Mouse (Mus musculus) gastrocnemius, adult 18-20 months (tissue): ENCODE measurements around the gene Rpap3. TPM values are rescaled to one million over a fixed set of nuclear protein-coding genes. Genes with fewer than 3 reads are reported as not detected.
"Not testable (repeated sequence)": the region's sequence is repeated elsewhere in the genome, so short reads cannot be mapped to it uniquely, and the experiment has no call there.

Source experiments
- DNase-seq: peaks from one replicate; pipeline ENCODE4 v3.0.0; 2021; ENCODE audit warnings: low spot score
- total RNA-seq, 2 experiments: library from RNA; stranded (reverse); gene quantifications; 2 replicates each; pipeline ENCODE4 v1.2.3; 2021

The Rpap3 gene
- total RNA-seq, 2 experiments from 2014 or later: 12.0 to 14.0 TPM

GRCm38 (mm10) chr15:97696616-97697015 lies 9.0 kb downstream of the Rpap3 start:
- DNase-seq: no peak

DNA sequence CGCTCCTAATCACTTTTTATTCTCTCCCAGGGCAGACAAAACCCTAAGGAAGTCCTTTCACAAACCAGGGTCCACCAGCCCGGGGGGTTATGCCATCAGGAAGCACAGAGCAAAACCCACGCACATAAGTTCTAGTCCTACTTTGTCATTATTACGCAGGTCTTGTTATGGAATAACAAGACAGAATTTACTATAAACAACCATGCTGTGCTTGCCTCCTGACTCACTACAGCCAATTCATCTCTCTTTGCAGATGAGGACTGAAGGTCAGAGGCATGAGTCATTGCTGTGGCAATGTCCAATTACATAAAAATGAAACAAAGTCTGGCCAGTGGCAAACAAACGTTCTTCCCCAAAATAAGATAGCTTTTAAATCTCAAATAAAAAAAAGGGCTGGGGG lies 12.2 kb downstream of the Rpap3 start:
- no peak for DNase-seq

GRCm38 (mm10) chr15:97684118-97684517 lies 21.5 kb downstream of the Rpap3 start:
- no peak for DNase-seq

DNA sequence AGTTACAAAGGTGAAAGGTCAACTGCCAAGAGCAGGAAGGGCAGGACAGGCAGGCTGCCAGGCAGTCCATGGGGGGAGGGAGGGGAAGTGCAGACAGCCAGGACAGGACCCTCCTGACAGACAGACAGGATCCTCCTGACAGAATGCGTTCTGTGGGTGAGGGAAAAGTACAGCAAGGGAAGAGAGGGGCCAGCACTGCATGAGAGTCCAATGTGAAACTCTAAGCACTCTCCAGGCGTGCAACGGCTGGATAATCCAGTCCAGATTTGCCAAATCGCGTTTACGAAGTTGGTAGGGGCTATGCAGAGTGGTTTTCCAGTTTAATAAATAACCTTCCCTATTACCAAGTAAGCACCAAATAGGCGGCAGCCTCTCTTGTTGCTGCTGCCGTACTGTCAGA lies 23.6 kb downstream of the Rpap3 start:
- DNase-seq: no peak

GRCm38 (mm10) chr15:97679991-97680681 lies 25.5 kb downstream of the Rpap3 start:
- DNase-seq: peak; percentile 51

GRCm38 (mm10) chr15:97677341-97677740 lies 28.3 kb downstream of the Rpap3 start:
- DNase-seq: no peak

DNA sequence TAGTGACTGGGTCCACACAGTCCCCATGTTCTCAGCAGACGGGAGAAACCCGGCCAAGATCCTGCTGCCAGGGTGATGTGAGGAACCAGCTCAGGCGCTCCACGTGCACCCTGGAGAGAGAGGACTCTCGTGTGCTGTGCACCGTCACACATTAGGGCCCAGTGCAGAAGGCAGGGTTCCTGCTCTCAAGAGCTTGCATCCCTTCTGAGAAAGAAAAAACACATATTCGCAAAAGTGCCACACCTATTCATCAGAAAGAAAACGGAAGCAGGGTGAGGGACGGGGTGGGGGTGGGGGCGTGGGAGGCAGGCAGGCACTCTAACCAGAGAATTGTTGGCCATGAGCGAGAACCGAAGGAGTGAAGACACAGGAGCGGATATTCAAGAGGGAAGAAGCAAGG lies 29.7 kb downstream of the Rpap3 start:
- no peak for DNase-seq

DNA sequence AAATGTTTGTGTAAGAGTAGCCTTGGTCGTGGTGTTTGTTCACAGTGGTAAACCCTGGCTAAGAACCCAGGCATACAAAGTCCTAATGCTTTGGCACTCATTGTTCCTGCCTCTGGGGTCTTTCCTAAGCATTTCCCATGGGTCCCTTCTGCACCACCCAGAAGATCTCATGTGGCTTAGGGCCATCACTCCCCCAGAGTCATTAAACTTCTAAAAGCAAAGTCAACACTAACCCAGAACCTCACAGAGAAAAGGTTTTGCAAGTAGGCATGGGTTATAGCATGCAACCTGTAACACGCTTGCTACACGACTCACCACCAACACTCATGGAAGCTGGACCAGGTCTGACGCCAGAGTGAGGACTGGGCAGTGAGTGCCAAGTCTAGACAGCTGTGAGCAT lies 31.2 kb downstream of the Rpap3 start:
- DNase-seq: no peak

DNA sequence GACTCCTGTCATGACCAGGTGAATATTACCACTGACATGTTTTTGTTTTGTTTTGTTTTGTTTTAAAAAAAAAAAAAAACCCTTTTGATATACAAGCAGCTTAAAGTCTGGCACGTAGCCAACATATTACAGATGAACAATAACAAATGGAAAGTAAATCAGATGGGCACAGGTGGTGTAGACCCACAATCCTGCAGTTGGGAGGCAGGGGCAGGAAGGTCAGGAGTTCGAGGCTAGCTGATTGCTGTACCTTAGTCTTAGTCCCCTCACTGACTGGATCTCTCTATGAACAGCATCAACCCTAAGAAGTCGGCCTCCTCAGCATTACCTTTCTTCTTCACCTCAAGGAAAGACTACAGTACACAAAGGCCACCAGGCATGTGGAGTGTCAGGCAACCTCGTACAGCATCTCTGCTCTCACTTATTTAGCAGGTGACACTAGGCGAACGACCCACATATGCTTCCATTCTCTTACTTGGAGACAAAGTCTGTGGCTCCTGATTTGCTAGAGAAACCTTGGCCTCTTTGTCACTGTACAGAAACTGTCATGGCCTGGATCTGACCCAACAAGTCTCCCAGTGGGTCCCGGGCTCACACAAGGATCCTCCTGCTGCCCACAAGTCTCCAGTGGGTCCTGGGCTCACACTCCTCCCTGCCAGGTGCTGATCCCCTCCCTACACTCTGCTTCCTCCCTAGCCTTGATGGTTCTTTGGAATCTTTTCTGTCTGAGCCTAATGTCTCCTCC lies 32.2 kb downstream of the Rpap3 start:
- no peak for DNase-seq

DNA sequence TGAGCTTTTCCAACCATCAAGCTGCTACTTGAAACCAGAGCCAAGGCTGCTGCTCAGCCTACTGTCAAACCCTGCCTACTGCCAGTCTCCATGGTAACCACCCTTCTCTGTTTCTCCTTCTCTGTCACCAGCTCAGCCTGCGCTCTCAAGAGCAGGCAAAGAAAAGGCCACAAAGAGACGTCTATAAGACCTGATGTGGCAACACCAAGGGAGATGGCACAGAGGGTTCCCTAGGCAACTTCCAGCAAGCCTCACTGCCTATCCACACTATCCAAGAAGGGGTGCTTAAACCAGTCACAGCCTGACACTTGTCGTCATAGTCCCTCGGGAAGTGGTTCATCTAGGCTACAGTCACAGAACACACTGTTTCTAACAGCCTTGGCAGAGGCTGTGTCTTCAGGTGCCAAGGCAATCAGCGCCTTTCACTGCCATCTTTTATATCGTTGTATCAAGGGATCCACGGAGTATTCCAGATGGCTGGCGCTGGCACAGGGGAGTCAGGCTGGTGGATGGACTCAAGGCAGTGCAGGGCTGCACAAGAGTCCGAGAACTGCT lies 33.3 kb downstream of the Rpap3 start:
- no peak for DNase-seq

DNA sequence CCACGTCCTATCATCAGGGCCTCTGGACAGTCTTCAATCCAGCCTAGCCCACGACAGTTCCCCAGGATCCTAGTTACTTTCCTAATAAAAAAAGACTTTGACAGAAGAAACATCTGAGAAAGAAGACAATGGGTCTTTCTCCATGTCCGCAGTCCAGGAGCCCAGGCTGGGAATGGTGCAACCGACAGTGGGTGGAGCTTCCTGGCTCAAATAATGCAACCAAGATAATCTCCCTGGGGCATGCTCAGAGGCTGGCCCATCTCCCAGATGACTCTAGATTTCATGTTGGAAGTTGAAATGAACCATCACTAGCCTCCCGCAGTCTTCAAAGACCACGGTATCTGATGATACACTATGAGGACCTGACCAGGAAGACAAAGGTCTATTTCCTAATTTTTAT lies 35.1 kb downstream of the Rpap3 start:
- peak; percentile 28 for DNase-seq

GRCm38 (mm10) chr15:97668158-97668877 lies 37.3 kb downstream of the Rpap3 start:
- DNase-seq: not testable (repeated sequence)

GRCm38 (mm10) chr15:97667437-97667836 lies 38.2 kb downstream of the Rpap3 start:
- peak; percentile 53 for DNase-seq

DNA sequence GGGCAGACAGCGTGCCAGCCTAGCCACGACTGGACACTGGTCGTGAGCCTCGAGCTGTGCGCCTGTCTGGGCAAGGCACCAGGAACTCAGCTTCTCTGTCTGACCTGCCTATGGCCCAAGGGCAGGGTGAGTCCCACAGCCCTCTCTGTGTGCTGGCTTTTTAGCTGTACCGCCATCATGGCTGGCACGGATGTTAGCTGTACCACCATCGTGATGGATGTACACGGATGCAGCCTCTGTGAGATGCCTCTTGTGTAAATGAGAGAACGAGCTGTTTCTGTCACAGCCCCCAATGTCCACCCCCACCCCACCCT lies 39.2 kb downstream of the Rpap3 start:
- DNase-seq: no peak

DNA sequence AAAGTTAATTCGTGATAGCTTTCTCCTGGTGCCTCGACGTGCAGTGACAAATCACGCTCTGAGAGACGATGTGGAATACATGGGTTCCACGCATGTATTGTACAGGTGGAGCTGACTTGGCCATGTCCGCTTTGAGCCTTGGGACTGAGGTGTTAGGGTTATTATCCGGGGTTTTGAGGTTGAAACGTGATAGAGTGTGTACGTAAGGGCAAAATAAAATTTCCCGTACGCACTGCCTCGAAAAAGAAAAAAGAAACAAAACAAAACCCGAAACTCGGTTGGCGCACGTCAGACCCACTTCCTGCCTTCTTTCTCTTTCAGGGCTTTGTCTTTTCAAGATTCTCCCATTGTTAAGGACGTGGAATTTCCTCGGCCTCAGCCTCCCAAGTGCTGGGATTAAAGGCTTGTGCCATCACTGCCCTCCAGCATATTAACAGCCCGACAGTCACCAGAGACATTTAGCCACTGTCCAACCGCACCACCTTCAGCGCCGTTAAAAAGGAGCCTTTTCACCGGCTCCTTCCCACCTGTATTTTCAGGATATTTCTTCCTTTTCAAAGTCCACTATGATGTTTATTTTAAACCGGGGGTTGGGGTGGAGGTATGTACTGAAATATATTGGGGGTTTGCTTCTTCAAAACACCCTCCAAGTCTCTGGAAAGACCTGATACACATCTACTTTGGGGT lies 39.7 kb downstream of the Rpap3 start:
- DNase-seq: no peak

- DNase-seq: no peak
These were observed 40.5 kb downstream of the Rpap3 start for GRCm38 (mm10) chr15:97664981-97665668.

DNA sequence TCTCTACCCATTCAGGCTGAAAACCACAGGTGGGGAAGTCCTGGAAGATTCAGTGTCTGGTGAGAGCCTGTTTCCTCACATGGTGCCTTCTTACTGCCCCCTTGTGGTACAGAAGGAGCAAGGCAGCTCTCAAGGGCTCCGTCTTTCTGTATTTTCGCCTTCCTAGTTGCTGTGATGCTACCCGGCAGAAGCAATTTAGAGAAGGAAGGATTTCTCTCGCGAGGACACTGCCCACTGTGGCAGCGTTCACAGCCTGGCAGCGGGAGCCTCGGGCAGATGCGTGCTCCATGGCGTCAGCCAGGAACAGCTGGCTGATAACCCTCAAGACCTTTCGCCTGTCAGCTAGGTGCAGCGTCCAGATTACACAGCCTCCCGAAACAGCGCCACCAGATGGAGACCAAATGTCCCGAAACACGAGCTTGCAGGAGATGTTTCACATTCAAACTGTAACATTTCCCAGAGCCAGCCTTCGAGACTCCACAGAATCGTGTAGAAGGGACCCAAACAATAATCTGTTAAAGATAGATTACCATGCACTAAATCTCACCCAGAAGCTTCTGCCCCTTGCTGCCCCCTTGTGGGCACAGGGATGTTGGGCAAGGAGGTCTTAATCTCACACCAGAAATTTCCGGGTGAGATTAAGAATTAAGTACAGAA lies 41.7 kb downstream of the Rpap3 start:
- DNase-seq: peak; percentile 65

DNA sequence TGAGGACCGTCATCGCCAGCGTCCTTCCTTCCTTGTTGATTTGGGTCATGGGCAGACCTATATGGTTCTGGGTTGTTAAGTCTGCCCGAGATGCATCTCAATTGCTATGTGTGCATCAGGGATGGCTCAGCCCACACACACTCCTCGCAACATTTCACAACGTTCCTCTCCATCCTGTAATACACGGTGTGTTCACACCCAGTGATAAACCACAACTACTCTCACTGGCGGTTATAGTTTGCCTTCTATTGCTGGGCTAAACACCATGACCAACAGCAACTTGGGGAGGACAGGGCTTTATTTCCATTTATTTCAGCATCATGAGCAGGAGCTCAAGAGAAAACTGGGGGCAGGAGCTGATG lies 46.9 kb downstream of the Rpap3 start:
- DNase-seq: no peak

GRCm38 (mm10) chr15:97657856-97658754 lies 47.5 kb downstream of the Rpap3 start:
- no peak for DNase-seq

GRCm38 (mm10) chr15:97657420-97657819 lies 48.2 kb downstream of the Rpap3 start:
- DNase-seq: no peak
